Mouse (Mus musculus) monocyte, adult 2 months (primary cell): ENCODE results near the gene Brwd3.
A peak's percentile ranks its signal among the peaks of the same experiment; 100 is the strongest.

Experiments used
- DNase-seq, 2 experiments: peaks; one replicate each; pipeline ENCODE4 v3.0.0; 2022; ENCODE audit warnings: low spot score in 2 of 2, low read depth in 1 of 2

Brwd3 gene

GRCm38 (mm10) chrX:108834090-108834774 is at the start of gene Brwd3:
TSS of gene Brwd3 (minus strand) at chrX:108834372.
- DNase-seq: peak; percentile 64 to 75

DNA sequence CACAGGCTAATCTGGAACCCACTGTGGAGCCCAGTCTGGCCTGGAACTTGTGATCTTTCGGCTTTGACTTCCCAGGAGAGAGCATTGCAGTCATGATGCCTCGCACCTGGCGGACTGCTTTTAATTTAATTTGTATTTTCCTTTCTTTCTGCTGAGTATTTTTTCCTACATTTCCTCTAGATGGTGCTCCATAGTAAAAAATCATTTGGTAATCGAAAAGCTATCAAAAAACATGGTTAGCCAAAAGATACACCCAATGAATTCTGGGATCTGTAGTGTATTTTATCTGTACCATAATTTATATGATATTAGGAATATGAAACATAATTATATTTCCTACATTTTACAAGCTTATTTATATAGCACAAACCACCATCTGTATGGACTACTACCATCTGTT is 28.5 kb upstream of the Brwd3 start:
- DNase-seq: no peak

- DNase-seq: no peak
Measured at GRCm38 (mm10) chrX:108842705-108843104, 8.5 kb upstream of the Brwd3 start.

DNA sequence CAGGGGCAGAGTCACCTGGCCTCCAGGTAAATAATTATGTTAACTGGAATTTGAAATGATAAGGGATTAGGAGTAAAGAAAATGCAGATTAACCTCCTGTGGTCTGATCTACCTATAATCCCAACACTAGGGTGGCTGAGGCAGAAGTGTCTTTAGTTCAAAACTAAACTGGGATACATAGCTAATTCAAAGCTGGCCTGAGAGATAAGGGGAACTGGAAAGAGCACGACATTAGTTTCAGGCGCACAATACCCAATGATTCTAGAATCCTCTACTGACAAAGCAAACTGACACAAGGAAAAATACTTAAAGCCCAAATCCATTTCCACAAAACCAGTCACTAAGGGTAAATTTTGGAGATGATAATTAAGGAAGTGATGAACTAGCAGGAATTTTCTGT is 2.2 kb upstream of the Brwd3 start:
- no peak for DNase-seq

DNA sequence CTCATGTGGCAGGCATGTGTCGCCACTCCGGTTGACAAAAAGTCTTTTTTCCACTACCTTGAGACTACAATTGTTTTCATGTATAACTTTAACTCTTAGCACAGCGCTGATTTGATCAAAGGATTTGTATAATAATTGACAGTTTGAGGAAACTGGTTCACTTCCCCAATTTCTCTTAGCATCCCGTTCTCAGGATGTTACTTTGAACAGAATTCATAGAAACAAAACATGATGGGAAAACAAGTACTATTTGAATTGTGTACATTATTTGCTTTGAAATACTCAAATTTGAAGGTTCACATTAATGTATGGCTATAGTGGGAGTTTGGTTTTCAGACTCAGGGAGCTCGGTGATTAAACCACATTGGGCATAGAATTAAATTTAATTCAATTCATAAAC is 1.1 kb upstream of the Brwd3 start:
- no peak for DNase-seq

DNA sequence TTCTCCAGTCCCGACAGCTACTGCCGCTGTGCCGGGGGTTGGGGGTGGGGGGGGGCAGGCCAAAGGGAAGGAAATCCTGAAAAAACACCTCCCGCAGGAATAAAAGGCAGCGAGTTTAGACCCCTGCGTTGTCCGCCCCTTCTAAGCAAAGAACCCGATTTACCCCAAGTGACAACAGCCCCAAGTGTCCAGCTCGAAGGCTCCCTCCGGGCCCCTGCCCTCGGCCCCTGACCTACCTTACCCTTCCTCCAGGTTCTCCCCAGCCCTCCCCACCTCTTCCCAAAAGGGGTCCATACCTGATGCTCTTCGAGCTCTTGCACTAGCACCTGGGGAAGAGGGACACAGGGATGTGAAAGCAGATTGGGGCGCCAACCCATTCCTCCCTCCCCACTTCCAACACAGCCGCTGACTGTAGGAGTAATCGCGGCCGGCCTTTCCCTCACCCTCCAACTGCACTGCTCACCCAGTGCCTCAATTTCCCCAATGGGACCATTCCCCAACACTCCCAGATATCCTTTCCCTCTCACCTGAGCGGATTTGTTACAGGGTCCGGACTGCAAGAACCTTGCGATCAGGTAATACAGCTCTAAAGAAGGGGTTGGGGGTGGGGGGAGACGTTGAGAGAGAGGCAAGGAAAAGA is 671 bp downstream of the Brwd3 start:
- DNase-seq: peak in 1 of 2 experiments; percentile 1

DNA sequence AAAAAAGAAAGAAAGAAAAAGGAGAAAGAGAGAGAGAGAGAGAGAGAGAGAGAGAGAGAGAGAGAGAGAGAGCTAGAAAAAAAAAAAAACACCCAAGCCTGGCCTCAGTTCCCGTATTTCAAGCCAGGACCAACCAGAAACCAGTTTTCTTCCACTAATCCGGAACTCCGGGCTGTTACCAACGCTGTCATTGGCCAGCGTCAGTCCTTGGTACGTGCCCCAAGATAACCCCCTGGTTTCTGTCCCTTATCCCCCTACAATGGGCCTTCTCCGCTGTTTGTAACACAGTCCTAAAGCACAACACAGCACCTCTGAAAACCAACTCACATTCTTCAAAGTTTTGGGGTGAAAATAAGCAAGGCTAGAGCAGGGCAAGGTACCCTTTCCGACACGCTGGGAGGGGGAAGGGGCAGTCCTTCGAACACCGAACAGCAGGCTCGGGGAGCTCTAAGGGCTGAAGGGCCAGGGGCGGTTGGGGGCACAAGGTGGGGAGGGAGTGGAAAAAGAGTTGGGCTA is 1.4 kb downstream of the Brwd3 start:
- peak; percentile 35 to 65 for DNase-seq

DNA sequence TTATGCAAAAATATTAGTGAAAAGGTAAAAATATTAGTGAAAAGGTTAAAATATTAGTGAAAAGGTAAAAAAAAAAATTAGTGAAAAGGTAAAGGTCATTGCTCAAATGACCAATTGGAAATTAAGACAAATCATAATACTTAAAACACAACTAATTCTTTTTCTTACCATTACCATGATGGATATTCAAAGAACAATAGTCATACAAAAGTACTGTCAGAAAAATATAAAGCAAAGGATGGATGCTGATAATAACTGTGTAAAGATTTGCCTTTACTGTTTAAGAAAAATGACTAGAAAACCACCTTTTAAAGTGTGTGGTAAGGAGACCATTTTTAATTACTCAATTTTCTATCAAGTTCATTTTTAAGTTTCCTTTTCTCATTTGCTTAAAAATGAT is 2.9 kb downstream of the Brwd3 start:
- DNase-seq: no peak

- DNase-seq: no peak
Measured at GRCm38 (mm10) chrX:108828111-108828510, 6.1 kb downstream of the Brwd3 start.

DNA sequence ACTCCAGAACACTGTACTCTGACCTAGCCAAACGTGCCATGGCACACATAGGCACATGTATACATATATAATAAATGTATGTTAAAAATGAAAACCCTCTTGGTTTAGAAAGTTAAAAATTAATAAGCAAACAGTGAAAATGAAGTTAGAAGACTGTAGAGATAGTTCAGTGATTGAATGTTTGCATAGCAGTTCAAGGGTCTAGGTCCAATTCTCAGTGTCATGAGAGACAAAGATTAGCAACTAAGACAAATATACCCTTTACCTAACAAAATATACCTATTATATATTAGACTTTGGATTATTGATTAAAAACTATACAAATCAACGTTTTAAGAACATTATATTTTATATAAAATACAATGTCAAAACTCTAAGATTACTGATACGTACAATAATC is 36.9 kb downstream of the Brwd3 start:
- DNase-seq: no peak

DNA sequence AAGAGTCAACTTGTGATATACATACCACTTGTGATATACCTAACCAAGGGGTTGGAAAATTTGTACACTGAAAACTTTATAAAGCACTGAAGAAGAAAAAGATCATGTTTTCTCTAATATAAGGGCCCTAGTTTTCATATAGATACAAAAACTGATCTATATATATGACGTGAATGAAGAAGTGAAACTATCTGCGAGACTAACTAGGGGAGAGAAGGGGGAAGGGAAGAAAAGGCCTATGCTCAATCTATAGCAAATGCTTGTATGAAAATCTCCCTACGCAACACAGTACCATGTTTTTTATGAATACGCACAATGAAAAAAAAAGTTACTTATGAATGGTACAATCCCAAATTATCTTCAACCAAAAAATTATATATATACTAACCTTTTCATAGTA is 50.4 kb downstream of the Brwd3 start:
- DNase-seq: no peak

DNA sequence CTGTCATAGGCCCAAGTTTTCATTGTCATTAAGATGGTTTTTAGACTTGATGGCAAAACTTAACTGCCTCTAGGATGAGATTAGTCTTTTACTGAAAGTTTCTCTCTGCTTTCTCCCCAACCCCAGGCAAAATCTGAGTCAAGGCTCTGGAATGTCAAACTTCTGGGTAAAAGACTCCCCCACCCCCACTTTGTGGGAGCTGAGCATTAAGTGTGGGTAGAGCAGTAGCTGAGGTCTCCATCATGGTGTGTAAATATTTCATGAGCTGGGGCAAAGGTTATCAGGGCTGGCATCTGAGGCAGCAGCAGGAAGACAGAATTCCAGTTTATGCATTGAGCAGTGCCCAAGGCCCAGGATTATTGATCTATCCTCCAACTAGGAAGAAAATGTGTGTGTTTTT is 102.4 kb downstream of the Brwd3 start:
- DNase-seq: no peak

GRCm38 (mm10) chrX:108729564-108729963 is 104.6 kb downstream of the Brwd3 start:
- DNase-seq: no peak

DNA sequence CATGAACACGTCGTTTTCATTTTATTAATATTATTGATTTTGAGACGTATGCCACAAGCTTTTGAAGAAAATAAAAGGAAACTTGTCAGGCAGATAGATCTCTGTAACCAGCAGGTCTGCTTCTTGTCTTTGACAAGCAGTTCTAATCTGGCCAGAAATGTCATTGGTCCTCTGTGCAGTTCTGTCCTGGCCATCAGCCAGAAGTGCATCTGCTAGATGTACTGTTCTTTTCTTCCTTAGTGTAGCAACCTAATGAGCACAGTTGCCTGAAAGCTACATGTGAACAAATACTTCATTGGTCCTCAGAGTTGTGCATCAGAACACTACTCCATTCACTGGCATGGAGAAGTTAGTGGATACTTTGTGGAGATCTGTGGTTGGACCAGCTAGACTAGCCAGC is 105.1 kb downstream of the Brwd3 start:
- DNase-seq: no peak

- no peak for DNase-seq
Measured at GRCm38 (mm10) chrX:108728334-108728733, 105.8 kb downstream of the Brwd3 start.

- no peak for DNase-seq
Measured at GRCm38 (mm10) chrX:108724241-108724640, 109.9 kb downstream of the Brwd3 start.

DNA sequence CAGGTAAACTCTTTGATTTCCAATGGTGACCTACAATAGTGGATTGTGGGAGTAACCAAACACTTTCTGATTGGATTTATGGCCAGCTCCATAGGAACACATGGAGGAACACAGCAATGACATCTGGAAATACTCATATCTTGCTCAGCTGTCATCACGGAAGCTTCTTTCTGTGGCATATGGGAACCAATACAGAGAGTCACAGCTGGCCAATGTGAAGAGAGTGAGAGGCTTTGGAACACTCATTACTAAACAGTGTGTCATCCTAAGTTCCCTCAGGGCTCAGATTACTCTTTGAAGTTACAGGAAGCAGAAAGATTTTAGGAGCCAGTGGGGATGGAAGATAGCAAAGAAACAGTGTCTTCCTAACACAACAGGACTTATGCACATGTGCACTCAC is 111.7 kb downstream of the Brwd3 start:
- no peak for DNase-seq

GRCm38 (mm10) chrX:108704312-108704711 is 129.9 kb downstream of the Brwd3 start:
- no peak for DNase-seq
